Mouse (Mus musculus): ENCODE results near the gene Ddah1. TPM values are rescaled to one million over a fixed set of nuclear protein-coding genes. Genes with fewer than 3 reads are reported as not detected.

The Ddah1 gene
- polyA plus RNA-seq, 1 experiment from 2014 or later = 34.7 TPM

DNA sequence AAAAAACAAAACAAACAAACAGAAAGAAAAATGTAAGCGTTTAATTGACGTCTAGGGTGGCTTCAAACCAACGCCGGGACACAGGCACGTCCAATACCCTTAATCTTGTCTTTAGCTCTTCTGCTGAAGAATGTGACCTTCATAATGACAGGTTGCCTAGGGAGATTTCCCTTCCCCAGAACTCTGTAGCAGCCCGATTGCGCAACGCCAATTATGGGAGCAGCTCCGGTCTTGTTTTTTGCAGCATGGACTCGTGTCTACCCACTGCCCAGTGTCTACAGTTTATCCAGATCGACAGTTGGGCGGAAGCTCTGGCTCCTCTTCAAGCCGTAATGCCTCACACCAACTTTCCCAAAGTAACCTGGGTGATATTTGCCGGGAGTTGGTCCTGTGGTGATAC, 19.8 kb upstream of the Ddah1 start:
- Histone ChIP-seq H3K4me1 (replicated peaks; ENCODE audit: control insufficient read depth, insufficient read depth, low read length) (no peaks in the 10 kb centered on the region), H3K27ac (ENCODE audit: low read depth, low read length) (no peak overlapping the region), H3K27me3 (ENCODE audit: control insufficient read depth, insufficient read depth, low read length) (no peaks in the 10 kb centered on the region), H3K4me3 (ENCODE audit: low read depth, low read length) (no peak overlapping the region), H3K9me3 (ENCODE audit: control insufficient read depth, low read length) (no peaks in the 10 kb centered on the region), H3K9ac (ENCODE audit: low read depth, low read length) (no peak overlapping the region), H3K36me3 (ENCODE audit: control insufficient read depth, insufficient read depth, low read length) (no peaks in the 10 kb centered on the region), H3K4me2 (replicated peaks; ENCODE audit: low read depth, low read length) (no peak overlapping the region)
- DNase-seq (ENCODE audit: low spot score) (no peak), ATAC-seq (ENCODE audit: low FRiP score) (no peak)
- WGBS = 88% methylated on average over 14 of the region's 14 CpGs

- H3K9me3 ChIP-seq (ENCODE audit: control insufficient read depth, low read length) = no peaks in the 10 kb centered on the region
- H3K9ac ChIP-seq (ENCODE audit: low read depth, low read length) = no peak overlapping the region
These were observed 18.6 kb upstream of the Ddah1 start for GRCm38 (mm10) chr3:145739904-145740303.

GRCm38 (mm10) chr3:145743050-145743449, 15.4 kb upstream of the Ddah1 start:
- no peaks in the 10 kb centered on the region for H3K9me3 ChIP-seq (ENCODE audit: control insufficient read depth, low read length)
- no peaks in the 10 kb centered on the region for H3K4me1 ChIP-seq (replicated peaks; ENCODE audit: control insufficient read depth, insufficient read depth, low read length)
- 62% methylated on average over 9 of the region's 9 CpGs for WGBS
- H3K27ac ChIP-seq (ENCODE audit: low read depth, low read length) = no peak overlapping the region
- H3K9ac ChIP-seq (ENCODE audit: low read depth, low read length) = no peak overlapping the region
- DNase-seq (ENCODE audit: low spot score) (no peak), ATAC-seq (ENCODE audit: low FRiP score) (no peak)
- H3K4me3 ChIP-seq (ENCODE audit: low read depth, low read length) = no peak overlapping the region
- H3K27me3 ChIP-seq (ENCODE audit: control insufficient read depth, insufficient read depth, low read length) = no peaks in the 10 kb centered on the region
- H3K4me2 ChIP-seq (replicated peaks; ENCODE audit: low read depth, low read length) = no peak overlapping the region
- no peaks in the 10 kb centered on the region for H3K36me3 ChIP-seq (ENCODE audit: control insufficient read depth, insufficient read depth, low read length)

More at GRCm38 (mm10) chr3:145739904-145740303, 18.6 kb upstream of the Ddah1 start:
- no peak for ATAC-seq (ENCODE audit: low FRiP score)
- 81% methylated on average over 7 of the region's 7 CpGs for WGBS
- no peak for DNase-seq (ENCODE audit: low spot score)
- no peaks in the 10 kb centered on the region for H3K27me3 ChIP-seq (ENCODE audit: control insufficient read depth, insufficient read depth, low read length)
- no peaks in the 10 kb centered on the region for H3K36me3 ChIP-seq (ENCODE audit: control insufficient read depth, insufficient read depth, low read length)
- H3K4me2 ChIP-seq (replicated peaks; ENCODE audit: low read depth, low read length) = no peak overlapping the region
- H3K4me3 ChIP-seq (ENCODE audit: low read depth, low read length) = no peak overlapping the region
- H3K4me1 ChIP-seq (replicated peaks; ENCODE audit: control insufficient read depth, insufficient read depth, low read length) = no peaks in the 10 kb centered on the region
- no peak overlapping the region for H3K27ac ChIP-seq (ENCODE audit: low read depth, low read length)

- no peak for ATAC-seq (ENCODE audit: low FRiP score)
- 82% methylated on average over 9 of the region's 9 CpGs for WGBS
- no peak overlapping the region for H3K27ac ChIP-seq (ENCODE audit: low read depth, low read length)
- H3K9ac ChIP-seq (ENCODE audit: low read depth, low read length) = no peak overlapping the region
- no peaks in the 10 kb centered on the region for H3K27me3 ChIP-seq (ENCODE audit: control insufficient read depth, insufficient read depth, low read length)
- H3K36me3 ChIP-seq (ENCODE audit: control insufficient read depth, insufficient read depth, low read length) = no peaks in the 10 kb centered on the region
- H3K4me2 ChIP-seq (replicated peaks; ENCODE audit: low read depth, low read length) = no peak overlapping the region
- DNase-seq (ENCODE audit: low spot score) = no peak
- no peaks in the 10 kb centered on the region for H3K4me1 ChIP-seq (replicated peaks; ENCODE audit: control insufficient read depth, insufficient read depth, low read length)
- H3K9me3 ChIP-seq (ENCODE audit: control insufficient read depth, low read length) = no peaks in the 10 kb centered on the region
- no peak overlapping the region for H3K4me3 ChIP-seq (ENCODE audit: low read depth, low read length)
These were observed 14.9 kb upstream of the Ddah1 start for GRCm38 (mm10) chr3:145743476-145744027.

- Histone ChIP-seq H3K9me3 (ENCODE audit: control insufficient read depth, low read length) (no peaks in the 10 kb centered on the region), H3K9ac (ENCODE audit: low read depth, low read length) (no peak overlapping the region), H3K4me1 (replicated peaks; ENCODE audit: control insufficient read depth, insufficient read depth, low read length) (no peaks in the 10 kb centered on the region), H3K27me3 (ENCODE audit: control insufficient read depth, insufficient read depth, low read length) (no peaks in the 10 kb centered on the region), H3K27ac (ENCODE audit: low read depth, low read length) (no peak overlapping the region), H3K4me3 (ENCODE audit: low read depth, low read length) (no peak overlapping the region), H3K36me3 (ENCODE audit: control insufficient read depth, insufficient read depth, low read length) (no peaks in the 10 kb centered on the region), H3K4me2 (replicated peaks; ENCODE audit: low read depth, low read length) (no peak overlapping the region)
- WGBS = 88% methylated on average over 1 of the region's 1 CpGs
- ATAC-seq (ENCODE audit: low FRiP score) (no peak), DNase-seq (ENCODE audit: low spot score) (no peak)
These were observed 9.8 kb upstream of the Ddah1 start for GRCm38 (mm10) chr3:145748626-145749025.

DNA sequence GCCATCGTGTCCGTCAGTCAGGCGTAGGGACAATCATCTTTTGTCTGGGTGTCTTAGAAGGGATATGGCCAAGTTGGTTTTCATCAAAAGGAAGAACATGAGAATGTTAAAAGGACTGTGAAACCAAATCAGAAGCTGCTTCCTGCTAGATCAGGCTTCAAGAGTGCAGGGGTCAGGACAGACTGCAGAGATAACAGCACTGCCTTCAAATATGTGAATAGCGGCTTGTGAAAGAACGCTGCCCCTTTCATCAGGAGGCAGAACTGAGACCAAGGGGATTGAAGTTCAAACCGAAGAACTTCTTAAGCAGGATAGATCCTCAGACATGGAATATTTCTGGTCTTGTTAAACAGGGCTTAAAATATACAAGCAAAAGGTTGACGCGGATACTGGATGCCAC, 2.0 kb upstream of the Ddah1 start:
- DNase-seq (ENCODE audit: low spot score) (no peak), ATAC-seq (ENCODE audit: low FRiP score) (no peak)
- H3K27me3 ChIP-seq (ENCODE audit: control insufficient read depth, insufficient read depth, low read length) = peaks cover 7% of the 10 kb centered on the region; the same call in 1 of the 2 replicates
- H3K4me1 ChIP-seq (replicated peaks; ENCODE audit: control insufficient read depth, insufficient read depth, low read length) = no peaks in the 10 kb centered on the region; the same call in 1 of the 2 replicates
- H3K36me3 ChIP-seq (ENCODE audit: control insufficient read depth, insufficient read depth, low read length) = no peaks in the 10 kb centered on the region
- no peak overlapping the region for H3K27ac ChIP-seq (ENCODE audit: low read depth, low read length)
- WGBS = 75% methylated on average over 8 of the region's 8 CpGs
- H3K4me2 ChIP-seq (replicated peaks; ENCODE audit: low read depth, low read length) = no peak overlapping the region
- H3K4me3 ChIP-seq (ENCODE audit: low read depth, low read length) = no peak overlapping the region
- H3K9me3 ChIP-seq (ENCODE audit: control insufficient read depth, low read length) = no peaks in the 10 kb centered on the region
- no peak overlapping the region for H3K9ac ChIP-seq (ENCODE audit: low read depth, low read length)

GRCm38 (mm10) chr3:145757177-145757576, 1.3 kb upstream of the Ddah1 start:
- Histone ChIP-seq H3K4me1 (replicated peaks; ENCODE audit: control insufficient read depth, insufficient read depth, low read length) (no peaks in the 10 kb centered on the region; the same call in 1 of the 2 replicates), H3K4me3 (ENCODE audit: low read depth, low read length) (no peak overlapping the region), H3K4me2 (replicated peaks; ENCODE audit: low read depth, low read length) (no peak overlapping the region), H3K9ac (ENCODE audit: low read depth, low read length) (no peak overlapping the region), H3K9me3 (ENCODE audit: control insufficient read depth, low read length) (no peaks in the 10 kb centered on the region), H3K27me3 (ENCODE audit: control insufficient read depth, insufficient read depth, low read length) (peaks cover 7% of the 10 kb centered on the region; the same call in 1 of the 2 replicates), H3K36me3 (ENCODE audit: control insufficient read depth, insufficient read depth, low read length) (no peaks in the 10 kb centered on the region), H3K27ac (ENCODE audit: low read depth, low read length) (no peak overlapping the region)
- no peak for DNase-seq (ENCODE audit: low spot score)
- WGBS = 65% methylated on average over 8 of the region's 8 CpGs
- no peak for ATAC-seq (ENCODE audit: low FRiP score)

- DNase-seq (ENCODE audit: low spot score) = peak; percentile 24
- Histone ChIP-seq H3K4me3 (ENCODE audit: low read depth, low read length) (no peak overlapping the region), H3K9me3 (ENCODE audit: control insufficient read depth, low read length) (no peaks in the 10 kb centered on the region), H3K4me2 (replicated peaks; ENCODE audit: low read depth, low read length) (peak overlapping the region; percentile 99), H3K27me3 (ENCODE audit: control insufficient read depth, insufficient read depth, low read length) (peaks cover 7% of the 10 kb centered on the region; the same call in 1 of the 2 replicates), H3K9ac (ENCODE audit: low read depth, low read length) (no peak overlapping the region), H3K36me3 (ENCODE audit: control insufficient read depth, insufficient read depth, low read length) (no peaks in the 10 kb centered on the region), H3K27ac (ENCODE audit: low read depth, low read length) (no peak overlapping the region), H3K4me1 (replicated peaks; ENCODE audit: control insufficient read depth, insufficient read depth, low read length) (no peaks in the 10 kb centered on the region; the same call in 1 of the 2 replicates)
- 50% methylated on average over 4 of the region's 4 CpGs for WGBS
- no peak for ATAC-seq (ENCODE audit: low FRiP score)
These were observed 631 bp upstream of the Ddah1 start for GRCm38 (mm10) chr3:145757844-145758243.

Data from hindbrain, embryonic 11.5 days (tissue).